Mouse (Mus musculus): Measurements from ENCODE around the gene Dse. TPM values are rescaled to one million over a fixed set of nuclear protein-coding genes. Genes with fewer than 3 reads are reported as not detected.

Dse gene
- total RNA-seq, 1 experiment from 2014 or later = 5.1 TPM

Other genes with a start within 250 kb of the Dse start
- 34.7 and 45.9 TPM in 2 replicates for gene Rwdd1, start 188.1 kb downstream of the Dse start, total RNA-seq (2017)
- not detected in 2 replicates for gene Trappc3l, start 170.1 kb downstream of the Dse start, total RNA-seq (2017)
- not detected in 2 replicates for gene Calhm4, start 163.4 kb downstream of the Dse start, total RNA-seq (2017)
- gene Calhm5, start 111.2 kb downstream of the Dse start, total RNA-seq (2017) = not detected in 2 replicates
- 7.3 and 7.6 TPM in 2 replicates for gene Calhm6, start 79.7 kb downstream of the Dse start, total RNA-seq (2017)
- gene Tspyl1, start 74.5 kb upstream of the Dse start, total RNA-seq (2017) = 90.4 and 96.0 TPM in 2 replicates
- 7.7 and 11.7 TPM in 2 replicates for gene Tspyl4, start 89.7 kb upstream of the Dse start, total RNA-seq (2017)
- 0.12 TPM in 2 replicates for gene Col10a1, start 182.3 kb upstream of the Dse start, total RNA-seq (2017)
- 30.7 and 37.7 TPM in 2 replicates for gene Nt5dc1, start 210.8 kb upstream of the Dse start, total RNA-seq (2017)